ENCODE assay signal across 9 mouse cellular contexts in genomic region chr8:93011439-93011838, GRCm38 (mm10). TPM values are rescaled to one million over a fixed set of nuclear protein-coding genes. Genes with fewer than 3 reads are reported as not detected.
A peak's percentile ranks its signal among the peaks of the same experiment; 100 is the strongest.
DNase-seq lines count a peak whose midpoint lies in the region; ATAC-seq and TF ChIP-seq lines count a peak whose summit lies in the region.
"Had no signal": no experiment of that assay in that cellular context is flagged by ENCODE, and none has a peak within 500 bp of the region (broad histone marks: within the 10 kb centered on the region; RNA-seq: fewer than 3 reads in every experiment).

No protein-coding gene starts in this region.

- H3K9ac ChIP-seq in ES-Bruce4 (ENCODE audit: low read depth, poor library complexity, severe bottlenecking), result no peak overlapping the region
- H3K9ac ChIP-seq in forebrain, embryonic 12.5 days, result no peak overlapping the region
- H3K9ac ChIP-seq in lung, embryonic 16.5 days (ENCODE audit: low read length), result no peak overlapping the region

- TF ChIP-seq CTCF in ES-Bruce4 (IDR thresholded peaks at IDR 0.05; ENCODE audit: low read depth, low read length), result peak; percentile 94

- ATAC-seq in forebrain, embryonic 12.5 days (ENCODE audit: low FRiP score), result peak; percentile 67; the same call in 1 of the 2 replicates
- peak; percentile 75 for ATAC-seq in lung, embryonic 16.5 days (ENCODE audit: low read depth)

- no peaks in the 10 kb centered on the region for H3K9me3 ChIP-seq in ES-Bruce4 (replicated peaks; ENCODE audit: control insufficient read depth, insufficient read depth, low read length, poor library complexity, severe bottlenecking)
- H3K9me3 ChIP-seq in forebrain, embryonic 12.5 days, result no peaks in the 10 kb centered on the region
- no peaks in the 10 kb centered on the region for H3K9me3 ChIP-seq in lung, embryonic 16.5 days (ENCODE audit: control insufficient read depth, low read length)

- intact Hi-C loops in heart, postnatal 25 days (cut with DNase I), result loop anchor here (1.0 to 5.0 kb wide), 5 partner anchors 36 to 483 kb away; partner anchors contain the start of gene Ces1a

- H3K4me1 ChIP-seq in ES-Bruce4 (ENCODE audit: control insufficient read depth, insufficient read depth, low read length), result no peaks in the 10 kb centered on the region
- no peaks in the 10 kb centered on the region for H3K4me1 ChIP-seq in forebrain, embryonic 12.5 days
- H3K4me1 ChIP-seq in lung, embryonic 16.5 days (replicated peaks; ENCODE audit: control insufficient read depth, insufficient read depth, low read length), result no peaks in the 10 kb centered on the region

- WGBS in forebrain, embryonic 12.5 days, result 9% methylated on average over 9 of the region's 9 CpGs
- 8% methylated on average over 9 of the region's 9 CpGs for whole genome bisulfite sequencing in lung, embryonic 16.5 days

- no peak overlapping the region for H3K4me2 ChIP-seq in forebrain, embryonic 12.5 days
- no peak overlapping the region for H3K4me2 ChIP-seq in lung, embryonic 16.5 days (ENCODE audit: low read depth, low read length)

- no peak overlapping the region for H3K27ac ChIP-seq in ES-Bruce4 (ENCODE audit: insufficient read depth, low read length)
- H3K27ac ChIP-seq in forebrain, embryonic 12.5 days, result no peak overlapping the region
- H3K27ac ChIP-seq in lung, embryonic 16.5 days (ENCODE audit: low read length), result no peak overlapping the region

- no peaks in the 10 kb centered on the region for H3K27me3 ChIP-seq in ES-Bruce4 (ENCODE audit: control insufficient read depth, insufficient read depth, low read length, poor library complexity, severe bottlenecking)
- no peaks in the 10 kb centered on the region for H3K27me3 ChIP-seq in forebrain, embryonic 12.5 days
- no peaks in the 10 kb centered on the region for H3K27me3 ChIP-seq in lung, embryonic 16.5 days (ENCODE audit: control insufficient read depth, insufficient read depth, low read depth, low read length)

- no peaks in the 10 kb centered on the region for H3K36me3 ChIP-seq in ES-Bruce4 (ENCODE audit: control insufficient read depth, insufficient read depth, low read length, poor library complexity, severe bottlenecking)
- H3K36me3 ChIP-seq in forebrain, embryonic 12.5 days (replicated peaks), result no peaks in the 10 kb centered on the region
- no peaks in the 10 kb centered on the region for H3K36me3 ChIP-seq in lung, embryonic 16.5 days (ENCODE audit: control insufficient read depth, insufficient read depth, low read length)

- no peak overlapping the region for H3K4me3 ChIP-seq in ES-Bruce4 (ENCODE audit: low read depth, low read length)
- H3K4me3 ChIP-seq in forebrain, embryonic 12.5 days (replicated peaks), result no peak overlapping the region
- no peak overlapping the region for H3K4me3 ChIP-seq in lung, embryonic 16.5 days (ENCODE audit: low read length)
- H3K4me3 ChIP-seq: erythroblast, embryonic 14.5 days had no signal

- peak; percentile 9 for DNase-seq in c-Kit-negative CD71-positive TER-119-positive erythroid progenitor cells, embryonic 14.5 days (ENCODE audit: low read depth, low spot score)
- peak; percentile 31 for DNase-seq in heart, postnatal 25 days (ENCODE audit: low spot score)
- DNase-seq in layer of hippocampus, adult 18-20 months (ENCODE audit: low spot score in 2 of 2), result peak; percentile 50 to 90
- peak; percentile 80 for DNase-seq in ovary, postnatal 14 days (ENCODE audit: low spot score)
- peak; percentile 86 for DNase-seq in thymus, postnatal 4 days

- TF ChIP-seq EP300 in ES-Bruce4 (IDR thresholded peaks at IDR 0.05; ENCODE audit: insufficient read depth, low read depth, low read length), result no peak

- TF ChIP-seq POLR2A in ES-Bruce4 (IDR thresholded peaks at IDR 0.05; ENCODE audit: insufficient read depth, low read length), result no peak

RNA-seq across cellular contexts. Expression of gene Ces1a, which starts 36.6 kb away (rescaled TPM):
- not detected in 2 replicates for polyA plus RNA-seq in ES-Bruce4 (2011; ENCODE audit: insufficient read depth, insufficient read length, low read depth, missing spikeins)
- not detected in 2 replicates for polyA plus RNA-seq in forebrain, embryonic 12.5 days (2016; fragmentation: Nextera tagmentation; extraction: Ambion mirVana)
- not detected for total RNA-seq in heart, postnatal 25 days (2021)
- not detected for total RNA-seq in layer of hippocampus, adult 18-20 months (2021)
- 0.15 TPM in 1 of 2 replicates, not detected in the other for polyA plus RNA-seq in lung, embryonic 16.5 days (2015; fragmentation: Nextera tagmentation; extraction: Ambion mirVana)
- polyA plus RNA-seq: erythroblast, embryonic 14.5 days had no signal

RNA-seq across cellular contexts. Expression of gene Slc6a2, which starts 51.6 kb away (rescaled TPM):
- 0.13 TPM in 1 of 2 replicates, not detected in the other for polyA plus RNA-seq in ES-Bruce4 (2011; ENCODE audit: insufficient read depth, insufficient read length, low read depth, missing spikeins)
- 0.03 TPM in 1 of 2 replicates, not detected in the other for polyA plus RNA-seq in forebrain, embryonic 12.5 days (2016; fragmentation: Nextera tagmentation; extraction: Ambion mirVana)
- under 1 TPM; 0.05 to 0.08 TPM for total RNA-seq in heart, postnatal 25 days (2021)
- total RNA-seq in layer of hippocampus, adult 18-20 months (2021), result under 1 TPM; 0.07 to 0.13 TPM
- 0.58 and 0.70 TPM in 2 replicates for polyA plus RNA-seq in lung, embryonic 16.5 days (2015; fragmentation: Nextera tagmentation; extraction: Ambion mirVana)
- polyA plus RNA-seq: erythroblast, embryonic 14.5 days had no signal

Comparison
In these comparisons a context has a peak if more than half of its experiments do, and no peak if none do; other contexts are left out.
1. DNase-seq: peak in every context shown above with its lines; median percentile 86 in thymus, postnatal 4 days; 80 in ovary, postnatal 14 days; 70 in layer of hippocampus, adult 18-20 months; 31 in heart, postnatal 25 days; 9 in c-Kit-negative CD71-positive TER-119-positive erythroid progenitor cells, embryonic 14.5 days.